Mouse (Mus musculus): ENCODE results near the gene Kif4. TPM values are rescaled to one million over a fixed set of nuclear protein-coding genes. Genes with fewer than 3 reads are reported as not detected.

Kif4 gene
- polyA plus RNA-seq, 1 experiment from 2014 or later, result 39.7 TPM

DNA sequence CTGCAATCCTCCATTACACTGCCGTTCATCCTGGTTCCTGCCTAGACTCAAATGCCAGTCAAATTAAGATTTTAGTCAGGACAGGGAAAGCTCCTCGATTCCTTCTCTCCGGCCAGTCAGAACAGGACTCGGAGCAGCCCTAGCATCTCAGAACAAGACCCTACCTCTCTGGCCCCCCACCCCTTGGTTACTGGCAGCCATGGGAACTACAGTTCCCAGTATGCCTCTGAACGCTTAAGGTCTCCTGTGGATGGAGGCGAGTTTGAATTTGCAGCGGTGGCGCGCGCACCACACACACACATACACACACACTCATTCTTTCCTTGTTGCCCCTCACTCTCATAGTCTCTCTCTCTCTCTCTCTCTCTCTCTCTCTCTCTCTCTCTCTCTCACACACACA lies 113.9 kb downstream of the Kif4 start:
- peak overlapping the region; percentile 46 for H3K4me3 ChIP-seq
- 21% methylated on average over 10 of the region's 10 CpGs for WGBS
- DNase-seq (ENCODE audit: low spot score), result peak; percentile 39
- no peaks in the 10 kb centered on the region for H3K36me3 ChIP-seq
- no peaks in the 10 kb centered on the region for H3K9me3 ChIP-seq (replicated peaks)
- peaks cover 83% of the 10 kb centered on the region for H3K27me3 ChIP-seq (ENCODE audit: low read depth, poor library complexity, severe bottlenecking)
- no peaks in the 10 kb centered on the region for H3K4me1 ChIP-seq
- no peak overlapping the region for H3K27ac ChIP-seq

- 67% methylated on average over 6 of the region's 6 CpGs for WGBS
- H3K4me3 ChIP-seq, result no peak overlapping the region
- peaks cover 72% of the 10 kb centered on the region for H3K27me3 ChIP-seq (ENCODE audit: low read depth, poor library complexity, severe bottlenecking)
- H3K4me1 ChIP-seq, result no peaks in the 10 kb centered on the region
- H3K36me3 ChIP-seq, result no peaks in the 10 kb centered on the region
- DNase-seq (ENCODE audit: low spot score), result no peak
- no peak overlapping the region for H3K27ac ChIP-seq
- H3K9me3 ChIP-seq (replicated peaks), result no peaks in the 10 kb centered on the region
Measured at GRCm38 (mm10) chrX:100740785-100741184, 115.2 kb downstream of the Kif4 start.

- H3K27me3 ChIP-seq (ENCODE audit: low read depth, poor library complexity, severe bottlenecking), result peaks cover 63% of the 10 kb centered on the region
- peak; percentile 65 for DNase-seq (ENCODE audit: low spot score)
- 14% methylated on average over 10 of the region's 10 CpGs for WGBS
- H3K4me3 ChIP-seq, result no peak overlapping the region
- H3K27ac ChIP-seq, result no peak overlapping the region
- H3K9me3 ChIP-seq (replicated peaks), result no peaks in the 10 kb centered on the region
- H3K4me1 ChIP-seq, result no peaks in the 10 kb centered on the region
- no peaks in the 10 kb centered on the region for H3K36me3 ChIP-seq
Measured at GRCm38 (mm10) chrX:100741940-100742339, 116.4 kb downstream of the Kif4 start.

GRCm38 (mm10) chrX:100765855-100766254 lies 140.3 kb downstream of the Kif4 start:
- Histone ChIP-seq H3K36me3 (no peaks in the 10 kb centered on the region), H3K9me3 (replicated peaks) (no peaks in the 10 kb centered on the region), H3K4me3 (no peak overlapping the region), H3K4me1 (peaks cover 6% of the 10 kb centered on the region; the same call in 1 of the 2 replicates), H3K27ac (no peak overlapping the region), H3K27me3 (ENCODE audit: low read depth, poor library complexity, severe bottlenecking) (peaks cover 50% of the 10 kb centered on the region)
- no peak for DNase-seq (ENCODE audit: low spot score)
- 84% methylated on average over 6 of the region's 6 CpGs for WGBS

DNA sequence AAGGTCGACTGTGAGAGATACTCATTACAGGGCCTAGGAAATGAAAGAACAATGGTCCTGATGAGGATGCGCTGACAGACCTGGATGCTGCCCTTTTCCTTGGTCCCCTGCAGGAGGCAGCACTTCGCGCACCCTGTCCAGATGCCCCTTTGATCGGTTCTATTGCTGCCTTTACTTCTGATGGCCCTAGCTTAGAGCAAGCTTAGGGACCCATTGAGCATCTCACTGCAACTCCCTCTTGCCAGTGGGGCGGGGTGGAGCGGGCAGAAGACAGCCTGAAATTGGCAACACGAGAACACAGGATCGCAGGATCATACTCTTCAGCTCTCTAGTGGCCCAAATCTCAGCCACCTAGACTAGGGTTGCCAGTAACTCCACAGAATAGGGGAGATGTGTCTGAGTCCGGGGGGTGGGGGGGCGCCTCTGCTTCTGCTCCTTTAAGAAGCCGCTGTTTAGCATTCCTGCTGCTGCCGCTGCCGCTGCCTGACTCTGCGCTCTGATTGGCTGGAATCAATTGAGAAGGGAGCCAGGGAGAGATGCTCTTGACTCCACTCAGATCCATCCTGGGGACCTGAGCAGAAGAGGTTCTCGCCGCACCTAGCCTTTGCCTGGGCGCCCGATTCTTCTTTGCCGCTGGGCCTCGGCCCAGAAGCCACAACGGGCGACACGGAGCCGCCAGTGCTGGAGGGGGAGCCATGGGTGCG lies 141.8 kb downstream of the Kif4 start, which contains the start of gene Dlg3:
Gene Dlg3, plus strand, starts transcription at position 542 of the 704 bp plus-strand sequence.
- Histone ChIP-seq H3K4me1 (peaks cover 6% of the 10 kb centered on the region; the same call in 1 of the 2 replicates), H3K27ac (no peak within 1 kb of the TSS), H3K36me3 (no peaks in the 10 kb centered on the region), H3K27me3 (ENCODE audit: low read depth, poor library complexity, severe bottlenecking) (peaks cover 65% of the 10 kb centered on the region), H3K9me3 (replicated peaks) (no peaks in the 10 kb centered on the region), H3K4me3 (peak within 1 kb of the TSS; percentile 60)
- WGBS, result 20% methylated on average over 24 of the region's 26 CpGs
- peak; percentile 52 for DNase-seq (ENCODE audit: low spot score)

DNA sequence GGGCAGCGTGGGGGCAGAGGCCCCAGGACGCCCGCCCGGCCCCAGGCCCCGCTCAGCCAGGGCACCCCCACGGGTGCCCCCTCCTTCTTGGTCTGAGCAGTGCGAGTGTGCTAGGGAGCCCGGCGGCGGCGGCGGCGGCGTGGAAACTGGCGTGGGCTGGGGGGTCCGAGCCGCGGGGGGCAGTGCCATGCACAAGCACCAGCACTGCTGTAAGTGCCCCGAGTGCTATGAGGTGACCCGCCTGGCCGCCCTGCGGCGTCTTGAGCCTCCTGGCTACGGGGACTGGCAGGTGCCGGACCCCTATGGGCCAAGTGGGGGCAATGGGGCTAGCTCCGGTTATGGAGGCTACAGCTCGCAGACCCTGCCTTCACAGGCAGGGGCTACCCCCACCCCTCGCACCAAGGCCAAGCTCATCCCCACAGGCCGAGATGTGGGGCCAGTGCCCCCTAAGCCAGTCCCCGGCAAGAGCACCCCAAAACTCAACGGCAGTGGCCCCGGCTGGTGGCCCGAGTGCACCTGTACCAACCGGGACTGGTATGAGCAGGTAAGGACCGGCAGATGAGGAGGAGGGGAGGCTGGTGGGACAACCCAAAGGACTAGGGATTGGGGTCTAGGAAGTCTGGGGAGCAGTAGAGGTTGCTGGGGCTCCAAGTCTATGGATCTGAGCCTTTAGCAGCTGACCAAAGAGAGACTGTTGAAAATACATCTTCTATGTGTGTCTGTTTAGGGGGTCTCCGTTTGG lies 142.5 kb downstream of the Kif4 start:
- no peaks in the 10 kb centered on the region for H3K9me3 ChIP-seq (replicated peaks)
- DNase-seq (ENCODE audit: low spot score), result no peak
- peak overlapping the region; percentile 60 for H3K4me3 ChIP-seq
- peaks cover 72% of the 10 kb centered on the region for H3K27me3 ChIP-seq (ENCODE audit: low read depth, poor library complexity, severe bottlenecking)
- WGBS, result 20% methylated on average over 36 of the region's 36 CpGs
- H3K36me3 ChIP-seq, result no peaks in the 10 kb centered on the region
- no peak overlapping the region for H3K27ac ChIP-seq
- H3K4me1 ChIP-seq, result peaks cover 6% of the 10 kb centered on the region; the same call in 1 of the 2 replicates

DNA sequence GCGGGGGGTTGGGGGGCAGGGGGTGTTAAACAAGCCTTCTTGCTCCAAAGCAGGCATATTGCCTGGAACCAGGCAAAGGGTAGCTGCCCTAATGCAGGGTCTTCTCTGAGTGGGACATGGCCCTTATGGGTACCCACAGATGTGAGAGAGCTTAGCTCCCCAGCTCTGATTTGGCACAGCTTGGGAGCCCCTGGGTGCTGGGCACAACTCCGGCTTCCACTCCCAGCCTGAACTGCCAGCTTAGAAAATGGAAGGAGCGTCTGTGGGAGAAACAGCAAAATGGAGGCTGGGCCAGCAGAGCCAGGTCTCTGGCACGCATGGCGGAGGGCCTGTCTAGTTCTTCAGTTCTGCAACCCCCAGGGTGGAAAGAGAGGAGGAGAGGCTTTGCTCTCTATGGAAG lies 143.7 kb downstream of the Kif4 start:
- Histone ChIP-seq H3K27me3 (ENCODE audit: low read depth, poor library complexity, severe bottlenecking) (peaks cover 79% of the 10 kb centered on the region), H3K4me3 (no peak overlapping the region), H3K4me1 (peaks cover 6% of the 10 kb centered on the region; the same call in 1 of the 2 replicates), H3K36me3 (no peaks in the 10 kb centered on the region), H3K27ac (no peak overlapping the region), H3K9me3 (replicated peaks) (no peaks in the 10 kb centered on the region)
- no peak for DNase-seq (ENCODE audit: low spot score)
- 86% methylated on average over 5 of the region's 5 CpGs for WGBS

GRCm38 (mm10) chrX:100774341-100774811 lies 148.8 kb downstream of the Kif4 start:
- peak; percentile 69 for DNase-seq (ENCODE audit: low spot score)
- Histone ChIP-seq H3K9me3 (replicated peaks) (no peaks in the 10 kb centered on the region), H3K36me3 (no peaks in the 10 kb centered on the region), H3K4me1 (0 out of 2 replicates have a peak, but pooled peaks cover 9% of the 10 kb centered on the region), H3K4me3 (peak overlapping the region; percentile 53), H3K27me3 (ENCODE audit: low read depth, poor library complexity, severe bottlenecking) (peaks cover 89% of the 10 kb centered on the region), H3K27ac (peak overlapping the region; percentile 83)
- WGBS, result 6% methylated on average over 22 of the region's 23 CpGs

DNA sequence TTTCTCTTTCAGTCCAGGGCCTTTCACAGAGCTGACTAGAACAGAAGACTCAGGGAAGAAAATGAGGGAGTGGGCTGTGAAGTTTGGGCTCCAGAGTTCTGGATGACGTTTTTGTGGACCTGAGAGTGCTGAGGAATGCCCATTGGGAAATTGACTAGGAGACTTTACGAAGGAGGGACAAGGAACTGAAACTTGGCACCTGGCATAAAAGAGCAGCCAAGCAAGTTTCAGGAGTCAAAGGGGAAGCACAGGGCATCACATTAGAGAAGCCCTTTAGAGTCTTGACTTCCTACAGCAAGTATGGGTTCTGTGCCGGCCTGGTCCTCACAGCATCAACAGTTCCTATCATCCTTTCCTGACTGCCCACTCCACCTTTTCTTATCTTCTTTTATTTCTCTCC lies 149.9 kb downstream of the Kif4 start:
- Histone ChIP-seq H3K27me3 (ENCODE audit: low read depth, poor library complexity, severe bottlenecking) (peaks cover 88% of the 10 kb centered on the region), H3K27ac (no peak overlapping the region), H3K4me3 (no peak overlapping the region), H3K9me3 (replicated peaks) (no peaks in the 10 kb centered on the region), H3K36me3 (no peaks in the 10 kb centered on the region), H3K4me1 (0 out of 2 replicates have a peak, but pooled peaks cover 15% of the 10 kb centered on the region)
- 89% methylated on average over 3 of the region's 3 CpGs for WGBS
- no peak for DNase-seq (ENCODE audit: low spot score)

- Histone ChIP-seq H3K4me3 (peak overlapping the region; percentile 68), H3K9me3 (replicated peaks) (no peaks in the 10 kb centered on the region), H3K36me3 (peaks cover 3% of the 10 kb centered on the region; the same call in 1 of the 2 replicates), H3K27me3 (ENCODE audit: low read depth, poor library complexity, severe bottlenecking) (peaks cover 89% of the 10 kb centered on the region), H3K27ac (peak overlapping the region; percentile 95), H3K4me1 (peaks cover 15% of the 10 kb centered on the region; the same call in 1 of the 2 replicates)
- WGBS, result 14% methylated on average over 9 of the region's 9 CpGs
- peak; percentile 55 for DNase-seq (ENCODE audit: low spot score)
Measured at GRCm38 (mm10) chrX:100776494-100776893, 151.0 kb downstream of the Kif4 start.

Measured in limb, embryonic 10.5 days (tissue).